ENCODE assay signal across 20 mouse cellular contexts in genomic region chr12:86085873-86086272, GRCm38 (mm10). TPM values are rescaled to one million over a fixed set of nuclear protein-coding genes. Genes with fewer than 3 reads are reported as not detected.
A peak's percentile ranks its signal among the peaks of the same experiment; 100 is the strongest.
DNase-seq lines count a peak whose midpoint lies in the region; ATAC-seq and TF ChIP-seq lines count a peak whose summit lies in the region.
"Had no signal": no experiment of that assay in that cellular context is flagged by ENCODE, and none has a peak within 500 bp of the region (broad histone marks: within the 10 kb centered on the region; RNA-seq: fewer than 3 reads in every experiment).

No protein-coding gene starts in this region.

- intact Hi-C loops in heart, postnatal 14 days (cut with DNase I) = no loop called here

- DNase-seq in cerebellum, adult 2 months = peak; percentile 41 to 67
- no peak for DNase-seq in cerebellum, adult 9-11 months
- DNase-seq in heart, postnatal 14 days = no peak
- no peak for DNase-seq in testis, postnatal 10 days (ENCODE audit: low spot score)
- DNase-seq in lung, postnatal 4 days = no peak
- DNase-seq: adrenal gland, adult 2 months; kidney, postnatal 4 days; retina, postnatal 1 day; thymus, postnatal 25 days had no signal

- ATAC-seq in heart, embryonic 14.5 days (ENCODE audit: insufficient number of reproducible peaks, insufficient read depth, low FRiP score, low read depth) = no peak
- ATAC-seq in erythroblast, adult 5-6 weeks (replicated peaks; ENCODE audit: low FRiP score, poor library complexity, severe bottlenecking) = no peak
- ATAC-seq: forebrain, postnatal 0 days; inflammation-experienced regulatory T-cells, adult 6 months; midbrain, embryonic 15.5 days had no signal

- peak overlapping the region; percentile 21; the same call in 1 of the 2 replicates for H3K9ac ChIP-seq in heart, embryonic 14.5 days (ENCODE audit: low read length)
- H3K9ac ChIP-seq: forebrain, postnatal 0 days; limb, embryonic 12.5 days; liver, embryonic 14.5 days; midbrain, embryonic 15.5 days had no signal

- no peak for TF ChIP-seq POLR2A in cerebellum, adult 2 months (IDR thresholded peaks at IDR 0.05; ENCODE audit: borderline replicate concordance, insufficient read depth, low read length)
- TF ChIP-seq POLR2A in testis, adult 2 months (IDR thresholded peaks at IDR 0.05; ENCODE audit: control insufficient read depth, low read depth, low read length) = no peak

- H3K4me3 ChIP-seq in cerebellum, adult 2 months (replicated peaks; ENCODE audit: insufficient read depth, low read depth, low read length) = no peak overlapping the region
- H3K4me3 ChIP-seq in heart, embryonic 14.5 days (ENCODE audit: control insufficient read depth in 1 of 2, insufficient read depth in 1 of 2, low read depth in 1 of 2, low read length in 2 of 2) = no peak overlapping the region
- peak overlapping the region; percentile 71 for H3K4me3 ChIP-seq in testis, adult 2 months (ENCODE audit: control insufficient read depth, low read depth, low read length)
- H3K4me3 ChIP-seq: embryonic facial prominence, embryonic 10.5 days; limb, embryonic 12.5 days; megakaryocyte, embryonic 14.5 days; midbrain, embryonic 15.5 days had no signal

- no peak for TF ChIP-seq CTCF in cerebellum, adult 2 months (IDR thresholded peaks at IDR 0.05; ENCODE audit: borderline replicate concordance, insufficient read depth, low read depth, low read length)
- TF ChIP-seq CTCF in testis, adult 2 months (IDR thresholded peaks at IDR 0.05; ENCODE audit: control insufficient read depth, insufficient read depth, insufficient replicate concordance, low read depth, low read length) = no peak

- H3K4me1 ChIP-seq in cerebellum, adult 2 months (ENCODE audit: control insufficient read depth, insufficient read depth, low read length) = peaks cover 11% of the 10 kb centered on the region
- peaks cover 17 to 34% of the 10 kb centered on the region in 2 experiments for H3K4me1 ChIP-seq in heart, embryonic 14.5 days (ENCODE audit: control insufficient read depth in 2 of 2, insufficient read depth in 2 of 2, low read length in 2 of 2)
- peaks cover 13% of the 10 kb centered on the region for H3K4me1 ChIP-seq in testis, adult 2 months (ENCODE audit: control insufficient read depth, insufficient read depth, low read length)

- 52% methylated on average over 7 of the region's 7 CpGs for WGBS in cerebellum, adult 2 months
- 90% methylated on average over 7 of the region's 7 CpGs for WGBS in heart, embryonic 14.5 days

- no peak overlapping the region for H3K4me2 ChIP-seq in heart, embryonic 14.5 days (ENCODE audit: low read length)
- H3K4me2 ChIP-seq: limb, embryonic 12.5 days; midbrain, embryonic 15.5 days had no signal

- H3K36me3 ChIP-seq in heart, embryonic 14.5 days (ENCODE audit: control insufficient read depth, insufficient read depth, low read length) = peaks cover 31% of the 10 kb centered on the region
- H3K36me3 ChIP-seq in testis, adult 2 months (ENCODE audit: control insufficient read depth, insufficient read depth, low read length) = peaks cover 2% of the 10 kb centered on the region

- no peak overlapping the region for H3K27ac ChIP-seq in cerebellum, adult 2 months (ENCODE audit: insufficient read depth, low read length)
- peak overlapping the region in 1 of 2 experiments; percentile 78; a peak in 2 of 4 replicates for H3K27ac ChIP-seq in heart, embryonic 14.5 days (replicated peaks in 1 of 2; ENCODE audit: control insufficient read depth in 1 of 2, insufficient read depth in 1 of 2, low read depth in 2 of 2, low read length in 2 of 2)
- H3K27ac ChIP-seq in testis, adult 2 months (ENCODE audit: control insufficient read depth, insufficient read depth, low read depth, low read length) = no peak overlapping the region
- H3K27ac ChIP-seq: embryonic facial prominence, embryonic 10.5 days; limb, embryonic 12.5 days; liver, embryonic 14.5 days; midbrain, embryonic 15.5 days had no signal

- no peaks in the 10 kb centered on the region for H3K9me3 ChIP-seq in heart, embryonic 14.5 days (ENCODE audit: control insufficient read depth, low read length)
- H3K9me3 ChIP-seq: embryonic facial prominence, embryonic 10.5 days; limb, embryonic 12.5 days; megakaryocyte, embryonic 14.5 days; midbrain, embryonic 15.5 days had no signal

- H3K27me3 ChIP-seq in cerebellum, adult 2 months (ENCODE audit: control insufficient read depth, insufficient read depth, low read length) = no peaks in the 10 kb centered on the region
- H3K27me3 ChIP-seq in heart, embryonic 14.5 days (ENCODE audit: control insufficient read depth, insufficient read depth, low read length) = no peaks in the 10 kb centered on the region
- no peaks in the 10 kb centered on the region for H3K27me3 ChIP-seq in testis, adult 2 months (ENCODE audit: control insufficient read depth, insufficient read depth, low read length)
- H3K27me3 ChIP-seq: limb, embryonic 12.5 days had no signal

RNA-seq across cellular contexts. Expression of gene Ift43, which starts 3.5 kb away (rescaled TPM):
- polyA plus RNA-seq in cerebellum, adult 2 months (2012; rRNA removed) = 33.7 and 34.9 TPM in 2 replicates
- polyA plus RNA-seq in heart, embryonic 14.5 days (2014; fragmentation: Nextera tagmentation; extraction: Ambion mirVana) = 142 and 149 TPM in 2 replicates
- 10 to 100 TPM; 24.4 to 26.6 TPM for total RNA-seq in heart, postnatal 14 days (2021)
- 200 and 219 TPM in 2 replicates for polyA plus RNA-seq in testis, adult 2 months (2012; rRNA removed)
- not detected in 2 replicates for total RNA-seq in erythroblast, adult 5-6 weeks (2015; ENCODE audit: low replicate concordance)
- total RNA-seq in erythroblast, adult 5-6 weeks (2017; ENCODE audit: low replicate concordance) = not detected in 2 replicates
- total RNA-seq: neutrophil, adult 5-6 weeks had no signal

RNA-seq across cellular contexts. Expression of gene Tgfb3, which starts 7.0 kb away (rescaled TPM):
- polyA plus RNA-seq in cerebellum, adult 2 months (2012; rRNA removed) = 15.2 and 15.7 TPM in 2 replicates
- 14.7 and 15.1 TPM in 2 replicates for polyA plus RNA-seq in heart, embryonic 14.5 days (2014; fragmentation: Nextera tagmentation; extraction: Ambion mirVana)
- 10 to 100 TPM; 15.0 to 16.2 TPM for total RNA-seq in heart, postnatal 14 days (2021)
- 4.4 and 5.4 TPM in 2 replicates for polyA plus RNA-seq in testis, adult 2 months (2012; rRNA removed)
- not detected in 2 replicates for total RNA-seq in erythroblast, adult 5-6 weeks (2015; ENCODE audit: low replicate concordance)
- total RNA-seq in erythroblast, adult 5-6 weeks (2017; ENCODE audit: low replicate concordance) = not detected in 2 replicates

Comparison
In these comparisons a context has a peak if more than half of its experiments do, and no peak if none do; other contexts are left out.
1. DNase-seq: peak in cerebellum, adult 2 months (2 of 2); none in cerebellum, adult 9-11 months (single experiment), heart, postnatal 14 days (0 of 2), testis, postnatal 10 days (single experiment) and lung, postnatal 4 days (0 of 2).